Mouse (Mus musculus) cerebellum, adult 2 months (tissue): ENCODE data around the gene Tbc1d14.

ENCODE experiments used
- CTCF ChIP-seq: fragments of 200-500 bp; IDR thresholded peaks from 2 replicates; pipeline ENCODE4 v1.5.1; 2011; ENCODE audit warnings: low read depth, mild to moderate bottlenecking, control low read depth, low read length, moderate library complexity, borderline replicate concordance; ENCODE audit not compliant: insufficient read depth
- POLR2A ChIP-seq: fragments of 200-500 bp; IDR thresholded peaks from 2 replicates; pipeline ENCODE4 v1.6.1; 2011; ENCODE audit warnings: low read length, control low read depth, borderline replicate concordance; ENCODE audit not compliant: insufficient read depth

GRCm38 (mm10) chr5:36461231-36461630 is 131.8 kb downstream of the Tbc1d14 start:
- TF ChIP-seq POLR2A (no peak), CTCF (no peak)
